Mouse (Mus musculus) hindbrain, embryonic 13.5 days (tissue): ENCODE measurements around the gene Clmn. TPM values are rescaled to one million over a fixed set of nuclear protein-coding genes. Genes with fewer than 3 reads are reported as not detected.

Experiments
- polyA plus RNA-seq: library from polyadenylated mRNA; unstranded; fragments of >200 nt; fragmentation: Nextera tagmentation; extraction: Ambion mirVana; gene quantifications from 2 replicates; pipeline ENCODE4 v1.2.1, GENCODE M21; 2015

Gene Clmn
- polyA plus RNA-seq, 1 experiment from 2014 or later: 2.1 TPM

Other genes with a start within 250 kb of the Clmn start
- 53.1 and 55.1 TPM in 2 replicates for gene Dicer1, start 113.1 kb downstream of the Clmn start, polyA plus RNA-seq
- gene Syne3, start 144.7 kb upstream of the Clmn start, polyA plus RNA-seq: 0.25 and 0.31 TPM in 2 replicates
- 156 and 158 TPM in 2 replicates for gene Glrx5, start 167.6 kb upstream of the Clmn start, polyA plus RNA-seq